Mouse (Mus musculus) hindbrain, embryonic 14.5 days (tissue): ENCODE data around the gene Cacnb3. TPM values are rescaled to one million over a fixed set of nuclear protein-coding genes. Genes with fewer than 3 reads are reported as not detected.
A peak's percentile ranks its signal among the peaks of the same experiment; 100 is the strongest.

Source experiments
- ATAC-seq: fragments of 200-750 bp; cut with Nextera tagmentation; 2 replicates; pipeline ENCODE4 v1.8.0; 2017; ENCODE audit warnings: moderate number of reproducible peaks, mild to moderate bottlenecking, moderate TSS enrichment, moderate library complexity; ENCODE audit not compliant: low FRiP score
- DNase-seq: peaks from one replicate; pipeline ENCODE4 v3.0.0-alpha.2; 2015; ENCODE audit warnings: low spot score
- H3K27ac ChIP-seq: fragments of 300-500 bp; sonication (generic); 2 replicates; pipeline ENCODE4 v1.5.1; 2014; ENCODE audit warnings: mild to moderate bottlenecking, moderate library complexity
- H3K27me3 ChIP-seq: fragments of 300-500 bp; sonication (generic); 2 replicates; pipeline ENCODE4 v1.6.1; 2014; ENCODE audit warnings: mild to moderate bottlenecking, low read length, mixed read lengths; ENCODE audit not compliant: control insufficient read depth, insufficient read depth
- H3K36me3 ChIP-seq: fragments of 300-500 bp; sonication (generic); replicated peaks from 2 replicates; pipeline ENCODE4 v1.6.1; 2014; ENCODE audit not compliant: control insufficient read depth, insufficient read depth
- H3K4me1 ChIP-seq: fragments of 300-500 bp; sonication (generic); replicated peaks from 2 replicates; pipeline ENCODE4 v1.6.1; 2014; ENCODE audit warnings: antibody characterized with exemption, low read length, mixed read lengths; ENCODE audit not compliant: control insufficient read depth, insufficient read depth
- H3K4me2 ChIP-seq: fragments of 300-500 bp; sonication (generic); replicated peaks from 2 replicates; pipeline ENCODE4 v1.6.1; 2014; ENCODE audit warnings: mild to moderate bottlenecking, moderate library complexity
- H3K4me3 ChIP-seq: fragments of 300-500 bp; sonication (generic); replicated peaks from 2 replicates; pipeline ENCODE4 v1.5.1; 2014; ENCODE audit warnings: mild to moderate bottlenecking, low read length
- H3K9ac ChIP-seq: fragments of 300-500 bp; sonication (generic); 2 replicates; pipeline ENCODE4 v1.6.1; 2014
- H3K9me3 ChIP-seq: fragments of 300-500 bp; sonication (generic); 2 replicates; pipeline ENCODE4 v1.6.1; 2016; ENCODE audit warnings: low read length; ENCODE audit not compliant: control insufficient read depth
- WGBS: fragments of 180-500 bp; shearing (Covaris S2); extraction: QIAGEN DNeasy Blood & Tissue Kit; methylation state at CpG from one replicate; pipeline ENCODE4 v1.1.7; 2014; 5-methylcytosine and 5-hydroxymethylcytosine counted together
- polyA plus RNA-seq: library from polyadenylated mRNA; unstranded; fragments of >200 nt; fragmentation: Nextera tagmentation; extraction: Ambion mirVana; gene quantifications from 2 replicates; pipeline ENCODE4 v1.2.1, GENCODE M21; 2014

The Cacnb3 gene
- polyA plus RNA-seq, 1 experiment from 2014 or later, result 98.3 TPM

DNA sequence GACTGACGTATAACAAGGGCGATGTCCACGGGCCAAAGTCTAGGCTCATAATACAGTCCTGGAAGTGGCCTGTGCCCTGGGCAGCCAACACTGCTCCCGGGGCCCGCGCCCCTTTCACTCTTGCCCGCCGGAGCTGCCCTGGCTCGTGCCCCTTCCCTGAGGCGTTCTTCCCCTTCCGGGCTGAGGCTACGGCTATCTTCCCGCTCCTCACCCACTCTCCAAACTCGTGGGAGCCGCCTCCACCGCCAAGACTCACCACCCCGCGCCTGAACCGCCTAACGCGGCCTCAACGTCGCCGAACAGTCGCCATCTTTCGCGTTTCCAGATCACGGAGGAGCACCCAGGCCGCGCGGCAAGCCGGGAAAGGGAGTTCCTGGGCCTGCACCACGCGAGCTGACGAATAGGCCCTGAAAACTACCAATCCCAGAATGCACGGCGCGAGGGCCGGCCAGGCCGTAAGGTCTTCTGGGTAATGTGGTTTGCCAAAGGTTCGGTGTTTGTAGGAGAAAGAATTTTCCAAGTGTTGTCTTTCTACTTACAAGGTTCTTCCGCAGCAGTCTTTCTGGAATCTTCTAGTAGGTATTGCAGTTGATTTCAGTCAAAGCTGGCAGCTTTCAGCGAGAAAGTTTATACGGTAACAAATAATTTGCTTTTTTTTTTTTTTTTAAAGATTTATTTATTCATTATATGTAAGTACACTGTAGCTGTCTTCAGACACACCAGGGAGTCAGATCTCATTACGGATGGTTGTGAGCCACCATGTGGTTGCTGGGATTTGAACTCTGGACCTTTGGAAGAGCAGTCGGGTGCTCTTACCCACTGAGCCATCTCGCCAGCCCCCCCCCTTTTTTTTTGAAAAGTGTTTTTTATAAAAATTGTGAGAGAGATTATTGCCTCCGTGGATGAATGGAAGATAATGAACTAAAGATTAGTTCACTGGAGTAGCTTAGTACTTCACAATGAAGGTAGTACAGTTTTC is 32.2 kb downstream of the Cacnb3 start, which contains the start of gene Ddx23:
TSS of gene Ddx23 (minus strand) at position 328 of the 979 bp plus-strand sequence.
- Histone ChIP-seq H3K4me3 (peak within 1 kb of the TSS; percentile 95), H3K9ac (peak within 1 kb of the TSS; percentile 94), H3K4me1 (peaks cover 8% of the 10 kb centered on the region; the same call in 1 of the 2 replicates), H3K27ac (peak within 1 kb of the TSS; percentile 93), H3K36me3 (peaks cover 11% of the 10 kb centered on the region), H3K4me2 (peak within 1 kb of the TSS; percentile 75), H3K9me3 (no peaks in the 10 kb centered on the region), H3K27me3 (no peaks in the 10 kb centered on the region)
- 5% methylated on average over 47 of the region's 48 CpGs for WGBS
- ATAC-seq (peak; percentile 95), DNase-seq (peak; percentile 97)

- WGBS, result 82% methylated on average over 11 of the region's 11 CpGs
- no peaks in the 10 kb centered on the region for H3K9me3 ChIP-seq
- no peak overlapping the region for H3K4me3 ChIP-seq
- H3K4me1 ChIP-seq, result peaks cover 8% of the 10 kb centered on the region; the same call in 1 of the 2 replicates
- ATAC-seq (no peak), DNase-seq (peak; percentile 55)
- H3K9ac ChIP-seq, result no peak overlapping the region
- no peak overlapping the region for H3K27ac ChIP-seq
- H3K36me3 ChIP-seq, result no peaks in the 10 kb centered on the region
- H3K27me3 ChIP-seq, result no peaks in the 10 kb centered on the region
- no peak overlapping the region for H3K4me2 ChIP-seq
These were observed 33.6 kb downstream of the Cacnb3 start for GRCm38 (mm10) chr15:98664042-98664907.

GRCm38 (mm10) chr15:98672592-98672991 is 42.0 kb downstream of the Cacnb3 start:
- no peak overlapping the region for H3K27ac ChIP-seq
- peaks cover 31% of the 10 kb centered on the region for H3K4me1 ChIP-seq
- WGBS, result 97% methylated on average over 4 of the region's 4 CpGs
- no peak overlapping the region for H3K4me2 ChIP-seq
- no peak for ATAC-seq
- no peaks in the 10 kb centered on the region for H3K36me3 ChIP-seq
- H3K4me3 ChIP-seq, result no peak overlapping the region
- no peaks in the 10 kb centered on the region for H3K9me3 ChIP-seq
- H3K9ac ChIP-seq, result no peak overlapping the region
- no peaks in the 10 kb centered on the region for H3K27me3 ChIP-seq
- no peak for DNase-seq

DNA sequence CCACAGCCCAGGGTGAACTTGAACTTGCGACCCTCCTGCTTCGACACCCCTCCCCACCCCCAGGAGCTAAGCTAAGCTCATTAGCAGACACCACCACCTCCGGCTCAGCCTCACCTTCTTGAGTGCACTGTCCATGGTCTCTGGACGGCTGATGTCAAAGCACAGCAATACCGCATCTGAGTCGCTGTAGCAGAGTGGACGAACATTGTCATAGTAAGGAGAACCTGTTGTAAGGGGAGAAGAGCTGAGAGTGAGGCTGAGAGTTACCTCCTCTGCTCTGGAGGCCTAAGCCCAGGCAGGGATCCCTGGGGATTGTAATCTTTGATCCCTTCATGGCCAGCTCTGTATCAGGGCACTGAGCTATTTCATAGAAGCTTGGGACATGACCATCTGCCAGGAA is 43.1 kb downstream of the Cacnb3 start:
- Histone ChIP-seq H3K9ac (no peak overlapping the region), H3K4me3 (no peak overlapping the region)
- WGBS, result 76% methylated on average over 7 of the region's 7 CpGs

DNA sequence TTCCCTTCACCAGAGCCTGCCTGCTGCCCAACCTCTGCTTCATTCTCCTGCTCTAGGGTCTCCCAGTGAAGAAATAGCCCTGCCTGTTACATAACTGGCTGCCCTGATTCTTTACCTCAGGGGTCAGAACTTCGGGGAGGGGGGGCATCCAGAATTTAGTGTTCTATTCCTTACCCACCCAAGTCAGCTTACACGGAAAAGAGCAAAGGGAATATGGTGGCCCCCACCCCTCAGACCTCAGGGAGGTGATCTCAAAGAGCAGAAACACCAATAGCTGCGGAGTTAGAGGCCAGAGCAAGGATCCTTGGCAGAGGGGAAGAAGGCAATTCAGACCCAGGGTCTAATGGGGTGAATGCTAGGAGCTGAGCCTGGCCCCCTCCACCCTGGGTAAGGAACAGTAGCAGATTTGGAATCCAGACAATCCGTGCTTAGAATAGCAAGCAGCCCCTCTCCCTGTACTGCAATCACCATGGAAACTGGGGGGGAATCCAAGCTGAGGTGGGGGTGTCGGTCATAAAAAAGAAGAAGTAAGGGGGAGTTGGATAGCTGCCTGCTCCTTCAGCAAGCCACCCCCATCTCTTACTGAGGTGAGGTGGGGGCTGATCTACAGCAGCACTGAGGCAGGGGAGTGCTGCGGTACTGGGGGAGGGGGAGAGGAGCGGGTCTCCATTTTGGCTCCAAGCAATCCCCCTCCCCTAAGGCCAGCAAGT is 43.8 kb downstream of the Cacnb3 start:
- Histone ChIP-seq H3K27me3 (no peaks in the 10 kb centered on the region), H3K9me3 (no peaks in the 10 kb centered on the region), H3K4me3 (peak overlapping the region; percentile 52), H3K9ac (peak overlapping the region; percentile 65), H3K27ac (peak overlapping the region; percentile 51; the same call in 1 of the 2 replicates), H3K4me1 (peaks cover 31% of the 10 kb centered on the region), H3K4me2 (peak overlapping the region; percentile 99), H3K36me3 (no peaks in the 10 kb centered on the region)
- peak; percentile 70 for DNase-seq
- 14% methylated on average over 7 of the region's 7 CpGs for WGBS
- peak; percentile 63; the same call in 1 of the 2 replicates for ATAC-seq

More for the DNA sequence above, 43.1 kb downstream of the Cacnb3 start:
- no peaks in the 10 kb centered on the region for H3K36me3 ChIP-seq
- peaks cover 31% of the 10 kb centered on the region for H3K4me1 ChIP-seq
- DNase-seq (no peak), ATAC-seq (no peak)
- H3K27ac ChIP-seq, result 0 out of 2 replicates have a peak overlapping the region, but pooled peaks have one; percentile 51
- peak overlapping the region; percentile 99; the same call in 1 of the 2 replicates for H3K4me2 ChIP-seq
- H3K27me3 ChIP-seq, result no peaks in the 10 kb centered on the region
- no peaks in the 10 kb centered on the region for H3K9me3 ChIP-seq

GRCm38 (mm10) chr15:98674994-98675545 is 44.4 kb downstream of the Cacnb3 start:
- Histone ChIP-seq H3K4me3 (peak overlapping the region; percentile 52), H3K9me3 (no peaks in the 10 kb centered on the region), H3K27ac (peak overlapping the region; percentile 55; the same call in 1 of the 2 replicates), H3K4me1 (peaks cover 31% of the 10 kb centered on the region), H3K36me3 (no peaks in the 10 kb centered on the region), H3K9ac (peak overlapping the region; percentile 65), H3K4me2 (peak overlapping the region; percentile 99), H3K27me3 (no peaks in the 10 kb centered on the region)
- ATAC-seq (no peak), DNase-seq (no peak)
- whole genome bisulfite sequencing, result 14% methylated on average over 11 of the region's 11 CpGs

DNA sequence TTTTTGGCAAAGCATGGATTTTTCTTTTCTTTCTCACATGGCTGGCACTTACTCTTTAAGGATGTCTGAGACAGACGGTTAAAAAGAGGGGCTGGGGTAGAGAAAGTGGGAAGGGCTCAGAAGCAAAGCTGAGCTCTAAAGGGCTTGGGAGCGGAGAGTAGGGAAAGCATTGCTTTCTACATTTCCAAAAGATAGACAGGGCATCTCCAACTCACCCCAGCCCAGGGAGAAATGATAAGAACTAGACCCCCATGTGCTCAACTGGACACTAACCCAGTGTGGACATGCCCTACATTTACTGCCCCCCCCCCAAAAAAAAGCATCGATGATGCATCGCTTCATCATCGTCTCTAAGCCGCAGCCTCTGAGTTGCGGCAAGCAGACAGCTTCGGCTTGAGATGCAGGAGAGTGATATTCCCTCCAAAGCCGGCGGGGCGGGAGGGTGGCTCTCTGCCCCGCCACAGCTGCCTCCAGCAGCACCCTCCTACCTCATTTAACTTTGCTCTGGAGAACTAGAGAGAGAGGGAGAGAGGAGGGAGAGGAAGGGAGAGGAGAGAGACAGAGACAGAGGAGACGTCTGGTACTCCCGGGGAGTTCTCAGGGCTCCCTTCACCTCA is 45.1 kb downstream of the Cacnb3 start:
- WGBS, result 2% methylated on average over 14 of the region's 14 CpGs
- H3K27me3 ChIP-seq, result no peaks in the 10 kb centered on the region
- peak overlapping the region; percentile 65 for H3K9ac ChIP-seq
- ATAC-seq, result no peak
- H3K27ac ChIP-seq, result peak overlapping the region; percentile 55; the same call in 1 of the 2 replicates
- H3K4me2 ChIP-seq, result peak overlapping the region; percentile 99
- peaks cover 31% of the 10 kb centered on the region for H3K4me1 ChIP-seq
- no peaks in the 10 kb centered on the region for H3K36me3 ChIP-seq
- peak overlapping the region; percentile 52 for H3K4me3 ChIP-seq
- no peaks in the 10 kb centered on the region for H3K9me3 ChIP-seq
- DNase-seq, result no peak

- no peak overlapping the region for H3K27ac ChIP-seq
- peak overlapping the region; percentile 52 for H3K4me3 ChIP-seq
- H3K9me3 ChIP-seq, result no peaks in the 10 kb centered on the region
- peak overlapping the region; percentile 65 for H3K9ac ChIP-seq
- 1% methylated on average over 9 of the region's 9 CpGs for WGBS
- H3K27me3 ChIP-seq, result no peaks in the 10 kb centered on the region; the same call in 1 of the 2 replicates
- no peaks in the 10 kb centered on the region for H3K36me3 ChIP-seq
- peaks cover 31% of the 10 kb centered on the region for H3K4me1 ChIP-seq
- ATAC-seq (no peak), DNase-seq (no peak)
- H3K4me2 ChIP-seq, result peak overlapping the region; percentile 99
These were observed 45.8 kb downstream of the Cacnb3 start for GRCm38 (mm10) chr15:98676471-98676870.
